Mouse (Mus musculus) G1E (cell line): ENCODE data around the gene Top3a. TPM values are rescaled to one million over a fixed set of nuclear protein-coding genes. Genes with fewer than 3 reads are reported as not detected.

Experiments used
- ATAC-seq: 2 replicates; pipeline ENCODE4 v1.8.0; 2016; ENCODE audit warnings: mild to moderate bottlenecking; ENCODE audit not compliant: insufficient number of reproducible peaks, poor library complexity, low FRiP score, severe bottlenecking; ENCODE audit errors: extremely low read depth
- DNase-seq: peaks from one replicate; pipeline ENCODE4 v3.0.0; 2012; ENCODE audit warnings: low spot score
- H3K27me3 ChIP-seq: 2 replicates; pipeline ENCODE4 v1.6.1; 2012; ENCODE audit warnings: mild to moderate bottlenecking, low read length, inconsistent platforms; ENCODE audit not compliant: insufficient read depth
- H3K36me3 ChIP-seq: replicated peaks from 2 replicates; pipeline ENCODE3; 2012; ENCODE audit warnings: mild to moderate bottlenecking, inconsistent platforms
- H3K4me1 ChIP-seq: 2 replicates; pipeline ENCODE4 v1.6.1; 2012; ENCODE audit warnings: low read depth, low read length, inconsistent platforms, mixed read lengths; ENCODE audit not compliant: insufficient read depth
- H3K4me3 ChIP-seq: 2 replicates; pipeline ENCODE4 v1.5.1; 2012; ENCODE audit warnings: low read depth, mild to moderate bottlenecking, inconsistent platforms, low read length, moderate library complexity, mixed read lengths
- H3K9me3 ChIP-seq: replicated peaks from 2 replicates; pipeline ENCODE4 v1.6.1; 2012; ENCODE audit warnings: inconsistent platforms
- CTCF ChIP-seq: IDR thresholded peaks from 2 replicates; pipeline ENCODE4 v1.5.1; 2012; ENCODE audit warnings: low read depth, low read length, inconsistent platforms, mixed read lengths
- GATA1 ChIP-seq: IDR thresholded peaks from 2 replicates; pipeline ENCODE4 v1.6.1; 2012; ENCODE audit warnings: borderline replicate concordance, low read length, inconsistent platforms, mixed read lengths
- GATA2 ChIP-seq: IDR thresholded peaks from 2 replicates; pipeline ENCODE4 v1.6.1; 2012; ENCODE audit warnings: low read depth, low read length, inconsistent platforms, borderline replicate concordance
- POLR2AphosphoS5 ChIP-seq: IDR thresholded peaks from 2 replicates; pipeline ENCODE4 v1.6.1; 2012; ENCODE audit warnings: low read depth, low read length, inconsistent platforms; ENCODE audit not compliant: insufficient replicate concordance
- TAL1 ChIP-seq: conservative IDR thresholded peaks from 2 replicates; pipeline ENCODE4 v1.6.1; 2012; ENCODE audit warnings: low read depth, low read length, inconsistent platforms, mixed read lengths
- polyA plus RNA-seq: library from polyadenylated mRNA; stranded (reverse); fragments of >175 nt; gene quantifications from 2 replicates; pipeline ENCODE4 v1.2.3, GENCODE M21; 2012
- total RNA-seq, 2 experiments: library from RNA; stranded (forward) in 1 of 2; stranded (reverse) in 1 of 2; fragments of 200-1000 nt in 1 of 2; fragments of >200 nt in 1 of 2; fragmentation: Nextera tagmentation in 1 of 2; gene quantifications; 2 replicates each; pipeline ENCODE4 v1.2.3; 2014 to 2017

Top3a gene
- total and polyA plus RNA-seq, 3 experiments: 11.1 to 24.0 (median 20.3) TPM

DNA sequence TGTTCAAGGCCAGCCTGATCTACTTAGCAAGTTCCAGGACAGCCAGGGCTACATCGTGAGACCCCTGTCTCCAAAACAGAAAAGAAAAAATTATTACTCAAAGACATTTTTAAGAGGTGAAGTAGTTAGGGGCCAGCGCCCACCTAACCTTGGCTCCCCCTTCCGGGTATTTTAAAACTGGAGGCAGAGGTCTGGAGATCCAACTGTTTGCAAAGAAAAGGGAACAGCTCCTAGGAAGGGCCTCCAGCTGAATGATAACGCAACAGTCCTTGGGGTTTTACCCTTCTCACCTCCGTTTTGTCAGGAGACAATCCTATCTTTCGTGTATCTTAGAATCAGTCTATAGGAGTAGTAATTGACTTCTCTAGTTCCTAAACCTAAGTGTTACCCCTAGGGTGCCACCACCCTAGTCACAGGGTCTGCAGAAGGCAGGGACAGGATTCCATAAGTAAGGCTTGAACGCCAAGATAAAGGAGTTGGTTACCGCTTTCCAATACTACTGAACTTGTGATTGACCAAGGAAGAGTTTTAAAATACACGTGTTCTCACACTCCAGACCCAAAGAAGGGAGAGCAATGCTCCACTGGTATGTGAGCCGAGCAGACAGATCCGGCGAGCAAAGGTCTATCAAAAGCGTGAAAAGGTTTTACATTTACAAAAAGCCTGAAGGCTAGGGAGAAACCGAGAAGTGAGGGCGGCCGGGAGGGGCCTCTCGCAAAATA is 897 bp downstream of the Top3a start:
- peaks cover 64% of the 10 kb centered on the region for H3K4me1 ChIP-seq
- H3K27me3 ChIP-seq: no peaks in the 10 kb centered on the region
- peak overlapping the region; percentile 96 for H3K4me3 ChIP-seq
- ATAC-seq: no peak
- peaks cover 36% of the 10 kb centered on the region for H3K36me3 ChIP-seq
- no peak for DNase-seq
- H3K9me3 ChIP-seq: no peaks in the 10 kb centered on the region
- no peak for TF ChIP-seq CTCF
- TF ChIP-seq POLR2AphosphoS5: no peak
- no peak for TF ChIP-seq GATA2
- no peak for TF ChIP-seq GATA1
- no peak for TF ChIP-seq TAL1

- no peak for TF ChIP-seq TAL1
- no peak for TF ChIP-seq GATA2
- no peak for TF ChIP-seq POLR2AphosphoS5
- no peak for TF ChIP-seq CTCF
- no peak for TF ChIP-seq GATA1
- Histone ChIP-seq H3K36me3 (peaks cover 33% of the 10 kb centered on the region), H3K9me3 (no peaks in the 10 kb centered on the region), H3K4me1 (peaks cover 62% of the 10 kb centered on the region), H3K4me3 (peak overlapping the region; percentile 96), H3K27me3 (no peaks in the 10 kb centered on the region)
- ATAC-seq (no peak), DNase-seq (no peak)
These were observed 1.6 kb downstream of the Top3a start for GRCm38 (mm10) chr11:60775578-60775977.

DNA sequence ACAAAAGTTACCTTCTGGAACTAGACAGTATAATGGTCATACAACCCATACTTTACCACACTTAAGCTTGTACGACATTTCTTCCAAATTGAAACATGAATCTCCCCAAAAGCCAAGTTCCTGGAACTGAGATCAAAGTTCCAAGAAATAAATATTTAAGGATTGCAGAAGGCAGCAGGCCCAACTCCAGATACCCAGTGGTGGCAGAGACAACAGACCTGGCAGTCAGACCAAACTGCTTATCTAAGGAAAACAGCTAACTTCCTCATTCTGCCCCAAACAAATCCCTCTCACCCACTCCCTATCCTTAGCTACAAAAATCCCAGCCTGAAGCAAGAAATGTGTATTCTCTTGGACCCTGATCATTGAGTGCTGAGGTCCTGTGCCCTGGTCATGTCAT is 2.3 kb downstream of the Top3a start:
- no peak overlapping the region; the same call in 1 of the 2 replicates for H3K4me3 ChIP-seq
- ATAC-seq: peak; percentile 51
- H3K4me1 ChIP-seq: peaks cover 57% of the 10 kb centered on the region

DNA sequence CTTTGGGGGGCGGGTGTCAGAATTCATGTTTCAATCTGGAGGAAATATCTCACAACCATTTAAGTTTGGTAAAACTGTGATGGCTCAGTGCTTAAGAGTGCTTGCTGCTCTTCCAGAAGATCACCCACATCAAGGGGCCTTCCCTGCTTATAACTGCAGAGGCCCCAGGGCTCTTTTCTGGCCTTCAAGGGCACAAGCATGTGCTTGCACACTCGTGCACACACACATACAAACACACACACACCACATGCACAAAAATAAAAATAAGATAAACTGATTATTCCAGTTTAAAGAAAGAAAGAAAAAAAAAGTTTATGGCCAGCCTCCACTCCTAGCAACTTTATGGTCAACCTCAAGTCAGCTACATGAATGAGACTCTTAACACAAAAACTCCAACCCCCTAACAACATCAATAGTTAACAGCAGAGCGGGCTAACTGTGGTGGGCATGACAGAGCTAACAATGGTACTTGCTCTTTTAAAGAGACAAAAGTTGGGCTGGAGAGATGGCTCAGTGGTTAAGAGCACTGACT is 2.9 kb downstream of the Top3a start:
- ATAC-seq (no peak), DNase-seq (no peak)
- TF ChIP-seq POLR2AphosphoS5: no peak
- TF ChIP-seq TAL1: no peak
- TF ChIP-seq CTCF: no peak
- no peak for TF ChIP-seq GATA2
- TF ChIP-seq GATA1: no peak
- Histone ChIP-seq H3K4me1 (peaks cover 55% of the 10 kb centered on the region), H3K27me3 (no peaks in the 10 kb centered on the region), H3K4me3 (no peak overlapping the region; the same call in 1 of the 2 replicates), H3K9me3 (no peaks in the 10 kb centered on the region), H3K36me3 (peaks cover 20% of the 10 kb centered on the region)

More for the DNA sequence above, 2.3 kb downstream of the Top3a start:
- peak; percentile 93 for TF ChIP-seq TAL1
- no peak for TF ChIP-seq GATA1
- TF ChIP-seq CTCF: no peak
- no peaks in the 10 kb centered on the region for H3K27me3 ChIP-seq
- peaks cover 26% of the 10 kb centered on the region for H3K36me3 ChIP-seq
- DNase-seq: peak; percentile 63
- no peaks in the 10 kb centered on the region for H3K9me3 ChIP-seq

DNA sequence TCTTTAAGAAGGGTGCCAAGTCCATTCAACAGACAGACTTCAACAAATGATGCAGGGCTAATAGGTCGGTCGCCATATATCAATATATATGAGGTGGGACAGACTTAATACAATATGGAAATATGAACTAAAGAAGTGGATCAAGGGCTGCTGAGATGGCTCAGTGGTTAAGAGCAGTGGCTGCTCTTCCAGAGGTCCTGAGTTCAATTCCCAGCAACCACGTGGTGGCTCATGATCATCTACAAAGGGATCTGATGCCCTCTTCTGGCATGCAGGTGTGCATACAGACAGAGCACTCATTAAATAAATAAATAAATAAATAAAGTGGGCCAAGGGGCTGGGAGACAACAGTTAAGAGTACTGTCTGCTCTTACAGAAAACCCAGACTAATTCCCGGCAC is 5.0 kb downstream of the Top3a start:
- Histone ChIP-seq H3K9me3 (no peaks in the 10 kb centered on the region), H3K27me3 (no peaks in the 10 kb centered on the region), H3K4me3 (no peak overlapping the region), H3K36me3 (peaks cover 12% of the 10 kb centered on the region), H3K4me1 (peaks cover 55% of the 10 kb centered on the region)
- no peak for TF ChIP-seq GATA1
- TF ChIP-seq GATA2: no peak
- TF ChIP-seq TAL1: no peak
- no peak for DNase-seq
- no peak for ATAC-seq

- H3K36me3 ChIP-seq: peaks cover 21% of the 10 kb centered on the region
- DNase-seq: no peak
- peaks cover 53% of the 10 kb centered on the region for H3K4me1 ChIP-seq
- no peaks in the 10 kb centered on the region for H3K9me3 ChIP-seq
- H3K27me3 ChIP-seq: no peaks in the 10 kb centered on the region
- ATAC-seq: no peak
- H3K4me3 ChIP-seq: 0 out of 2 replicates have a peak overlapping the region, but pooled peaks have one; percentile 30
- peak; percentile 70; the same call in 1 of the 2 replicates for TF ChIP-seq POLR2AphosphoS5
- no peak for TF ChIP-seq GATA2
- TF ChIP-seq TAL1: no peak
- TF ChIP-seq CTCF: no peak
These were observed 6.4 kb downstream of the Top3a start for GRCm38 (mm10) chr11:60770776-60771175.

- H3K27me3 ChIP-seq: no peaks in the 10 kb centered on the region
- DNase-seq (no peak), ATAC-seq (no peak)
- peaks cover 33% of the 10 kb centered on the region for H3K36me3 ChIP-seq
- TF ChIP-seq CTCF (no peak), GATA2 (no peak), TAL1 (no peak), GATA1 (no peak), POLR2AphosphoS5 (no peak)
- H3K4me1 ChIP-seq: peaks cover 41% of the 10 kb centered on the region
- H3K9me3 ChIP-seq: peaks cover 3% of the 10 kb centered on the region; the same call in 1 of the 2 replicates
- H3K4me3 ChIP-seq: no peak overlapping the region
These were observed 7.8 kb downstream of the Top3a start for GRCm38 (mm10) chr11:60769322-60769721.
